Mouse (Mus musculus) ES-Bruce4 (cell line): ENCODE measurements at regions not wholly inside any gene's neighbourhood (a gene's known extent, or its start where the extent isn't known, plus 50 kb on each side); places are given as distances from the start of the nearest gene placed in this dataset.

Experiments used
- H3K27ac ChIP-seq: 2 replicates; pipeline ENCODE4 v1.5.1; 2012; ENCODE audit warnings: low read length, inconsistent platforms; ENCODE audit not compliant: insufficient read depth
- H3K27me3 ChIP-seq: 2 replicates; pipeline ENCODE4 v1.6.1; 2012; ENCODE audit warnings: mild to moderate bottlenecking, low read length, inconsistent platforms; ENCODE audit not compliant: control insufficient read depth, poor library complexity, insufficient read depth, severe bottlenecking
- H3K36me3 ChIP-seq: 2 replicates; pipeline ENCODE4 v1.6.1; 2012; ENCODE audit warnings: inconsistent platforms, mild to moderate bottlenecking, low read length, moderate library complexity; ENCODE audit not compliant: control insufficient read depth, poor library complexity, insufficient read depth, severe bottlenecking
- H3K4me1 ChIP-seq: one replicate; pipeline ENCODE4 v1.8.1; 2011; ENCODE audit warnings: low read length; ENCODE audit not compliant: control insufficient read depth, insufficient read depth
- H3K4me3 ChIP-seq: 2 replicates; pipeline ENCODE4 v1.5.1; 2011; ENCODE audit warnings: low read depth, mild to moderate bottlenecking, low read length
- H3K9ac ChIP-seq: 2 replicates; pipeline ENCODE4 v1.6.1; 2012; ENCODE audit warnings: low read depth, mild to moderate bottlenecking, inconsistent platforms; ENCODE audit not compliant: poor library complexity, severe bottlenecking
- H3K9me3 ChIP-seq: replicated peaks from 2 replicates; pipeline ENCODE4 v1.6.1; 2012; ENCODE audit warnings: mild to moderate bottlenecking, low read length, inconsistent platforms; ENCODE audit not compliant: control insufficient read depth, poor library complexity, insufficient read depth, severe bottlenecking
- CTCF ChIP-seq: IDR thresholded peaks from one replicate; pipeline ENCODE4 v1.8.1; 2011; ENCODE audit warnings: low read depth, low read length
- EP300 ChIP-seq: IDR thresholded peaks from 2 replicates; pipeline ENCODE4 v1.6.1; 2011; ENCODE audit warnings: low read depth, low read length; ENCODE audit not compliant: insufficient read depth
- POLR2A ChIP-seq: IDR thresholded peaks from one replicate; pipeline ENCODE4 v1.8.1; 2011; ENCODE audit warnings: low read length; ENCODE audit not compliant: insufficient read depth

GRCm38 (mm10) chr4:35560004-35560403 lies 334.0 kb upstream of the C9orf72 start:
- Histone ChIP-seq H3K27ac (no peak overlapping the region), H3K4me1 (no peaks in the 10 kb centered on the region), H3K9me3 (peaks cover 16% of the 10 kb centered on the region; the same call in 1 of the 2 replicates), H3K9ac (no peak overlapping the region), H3K36me3 (no peaks in the 10 kb centered on the region), H3K27me3 (no peaks in the 10 kb centered on the region), H3K4me3 (no peak overlapping the region)
- TF ChIP-seq POLR2A: no peak
- TF ChIP-seq EP300: no peak

GRCm38 (mm10) chr4:35553309-35553708 lies 327.3 kb upstream of the C9orf72 start:
- Histone ChIP-seq H3K27me3 (no peaks in the 10 kb centered on the region), H3K36me3 (no peaks in the 10 kb centered on the region), H3K4me3 (no peak overlapping the region), H3K9me3 (peaks cover 5% of the 10 kb centered on the region), H3K9ac (no peak overlapping the region), H3K4me1 (no peaks in the 10 kb centered on the region), H3K27ac (no peak overlapping the region)
- TF ChIP-seq POLR2A (no peak), CTCF (no peak), EP300 (no peak)

- H3K9me3 ChIP-seq: peaks cover 5% of the 10 kb centered on the region
- H3K4me1 ChIP-seq: no peaks in the 10 kb centered on the region
- H3K27me3 ChIP-seq: no peaks in the 10 kb centered on the region
- no peak overlapping the region for H3K9ac ChIP-seq
- no peak overlapping the region for H3K4me3 ChIP-seq
- H3K36me3 ChIP-seq: no peaks in the 10 kb centered on the region
- no peak for TF ChIP-seq CTCF
- TF ChIP-seq EP300: no peak
- TF ChIP-seq POLR2A: no peak
- no peak overlapping the region for H3K27ac ChIP-seq
Observed at GRCm38 (mm10) chr4:35551988-35552387, 326.0 kb upstream of the C9orf72 start.

- TF ChIP-seq POLR2A: no peak
- no peak for TF ChIP-seq EP300
- no peak for TF ChIP-seq CTCF
- Histone ChIP-seq H3K4me1 (no peaks in the 10 kb centered on the region), H3K36me3 (no peaks in the 10 kb centered on the region), H3K4me3 (no peak overlapping the region), H3K9me3 (no peaks in the 10 kb centered on the region), H3K27ac (no peak overlapping the region), H3K9ac (no peak overlapping the region), H3K27me3 (no peaks in the 10 kb centered on the region)
Observed at GRCm38 (mm10) chr4:35534565-35535279, 308.7 kb upstream of the C9orf72 start.

- H3K4me1 ChIP-seq: no peaks in the 10 kb centered on the region
- no peak for TF ChIP-seq POLR2A
- TF ChIP-seq CTCF: no peak
- TF ChIP-seq EP300: no peak
- no peak overlapping the region for H3K4me3 ChIP-seq
- H3K9ac ChIP-seq: no peak overlapping the region
- no peaks in the 10 kb centered on the region for H3K27me3 ChIP-seq
- H3K9me3 ChIP-seq: no peaks in the 10 kb centered on the region
- no peak overlapping the region for H3K27ac ChIP-seq
- H3K36me3 ChIP-seq: no peaks in the 10 kb centered on the region
Observed at GRCm38 (mm10) chr4:35534154-35534553, 308.2 kb upstream of the C9orf72 start.
